Mouse (Mus musculus): ENCODE measurements around the gene Apoa1.

DNA sequence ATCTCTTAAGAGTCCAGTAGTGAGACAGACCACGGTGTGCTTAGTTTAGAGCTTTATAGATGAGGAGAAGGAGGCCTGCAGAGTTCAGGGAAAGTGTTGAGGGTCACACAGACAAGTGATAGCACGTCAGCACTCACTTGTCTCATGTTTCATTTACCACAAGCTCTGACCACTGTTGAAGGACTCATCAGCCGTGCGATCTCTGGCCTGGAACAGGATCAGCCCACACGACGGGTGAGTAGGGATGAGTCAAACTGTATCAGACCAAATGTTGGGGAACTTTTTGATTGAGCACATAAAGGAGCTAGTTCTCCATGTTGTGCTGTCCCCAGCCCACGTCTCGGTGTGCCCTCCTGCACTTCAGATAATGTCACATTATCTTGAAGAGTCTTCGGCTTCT, 46.1 kb downstream of the Apoa1 start:
- no peak for TF ChIP-seq EP300 (IDR thresholded peaks at IDR 0.05; ENCODE audit: low read depth in 1 of 2, low read length in 2 of 2)
- TF ChIP-seq POLR2A (IDR thresholded peaks at IDR 0.05; ENCODE audit: control insufficient read depth in 1 of 2, insufficient read depth in 1 of 2, low read depth in 1 of 2, low read length in 2 of 2, poor library complexity in 1 of 2) = no peak
- TF ChIP-seq ZMIZ1 (IDR thresholded peaks at IDR 0.05; ENCODE audit: low read depth, low read length) = no peak
- no peak for TF ChIP-seq KAT2A (conservative IDR thresholded peaks at IDR 0.05; ENCODE audit: low read depth, low read length)
- no peak for TF ChIP-seq MAFK (IDR thresholded peaks at IDR 0.05; ENCODE audit: borderline replicate concordance, low read depth, low read length)
- TF ChIP-seq BHLHE40 (IDR thresholded peaks at IDR 0.05; ENCODE audit: borderline replicate concordance, low read depth, low read length) = no peak
